Mouse (Mus musculus) left cerebral cortex, adult 2 months (tissue): ENCODE measurements around the gene Hephl1. TPM values are rescaled to one million over a fixed set of nuclear protein-coding genes. Genes with fewer than 3 reads are reported as not detected.

Experiments
- DNase-seq, 2 experiments: peaks; one replicate each; pipeline ENCODE4 v3.0.0; 2021 to 2022; ENCODE audit warnings: low spot score in 2 of 2, mixed read lengths in 1 of 2; ENCODE audit errors: extremely low spot score in 1 of 2
- H3K27ac ChIP-seq: fragments of 200-600 bp; 2 replicates; pipeline ENCODE4 v1.8.1; 2022
- H3K4me3 ChIP-seq: fragments of 200-600 bp; 2 replicates; pipeline ENCODE4 v1.8.1; 2022
- CTCF ChIP-seq: fragments of 200-600 bp; IDR thresholded peaks from 2 replicates; pipeline ENCODE4 v1.8.1; 2022; ENCODE audit warnings: antibody characterized with exemption, mild to moderate bottlenecking, moderate library complexity
- intact Hi-C: fragments of 180-260 bp; cut with DNase I; formaldehyde crosslinking; loops from one replicate; pipeline ENCODE4 v1.15.1; 2025
- long read RNA-seq, 2 experiments: library from polyadenylated mRNA; stranded (forward); transcript quantifications; one replicate each; pipeline ENCODE4 v2.0.0; 2021; ENCODE audit warnings: borderline mapping rate in 2 of 2
- total RNA-seq, 2 experiments: library from RNA; stranded (reverse); gene quantifications; 2 replicates each; pipeline ENCODE4 v1.2.3; 2021

Gene Hephl1
- not detected for total RNA-seq
- long read RNA-seq, experiment 1 = 0 reads
- long read RNA-seq, experiment 2 = 0 reads

- DNase-seq = no peak
- intact Hi-C loops = no loop called here
- H3K4me3 ChIP-seq = no peak within 1 kb of the TSS
- TF ChIP-seq CTCF = no peak
- no peak within 1 kb of the TSS for H3K27ac ChIP-seq
Measured at GRCm38 (mm10) chr9:15112008-15112407, at the start of gene Hephl1. Gene Hephl1, minus strand, starts transcription at chr9:15112108.

GRCm38 (mm10) chr9:15149246-15149926 lies 37.5 kb upstream of the Hephl1 start:
- no peak overlapping the region for H3K4me3 ChIP-seq
- no peak overlapping the region for H3K27ac ChIP-seq
- no peak for DNase-seq
- intact Hi-C loops = no loop called here
- TF ChIP-seq CTCF = no peak

GRCm38 (mm10) chr9:15140546-15140945 lies 28.6 kb upstream of the Hephl1 start:
- intact Hi-C loops = no loop called here
- no peak overlapping the region for H3K4me3 ChIP-seq
- no peak for DNase-seq
- no peak overlapping the region for H3K27ac ChIP-seq
- TF ChIP-seq CTCF = no peak

DNA sequence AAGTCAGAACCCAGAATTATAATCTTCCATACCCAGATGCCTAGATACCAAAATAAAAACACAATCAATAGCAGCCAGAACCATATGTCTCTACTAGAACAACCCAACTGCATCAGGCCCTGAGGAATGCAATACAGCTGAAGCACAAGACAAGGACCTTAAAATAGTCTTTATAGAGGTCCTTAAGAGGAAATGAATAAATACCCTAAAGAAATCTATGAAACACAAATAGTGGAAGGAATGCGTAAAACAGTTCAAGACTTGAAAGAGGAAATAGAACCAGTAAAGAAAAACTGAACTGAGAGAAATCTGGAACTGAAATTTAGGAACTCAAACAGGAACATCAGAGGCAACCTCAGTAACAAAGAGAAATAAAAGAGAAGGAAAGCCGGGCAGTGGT lies 14.0 kb upstream of the Hephl1 start:
- intact Hi-C loops = no loop called here
- Histone ChIP-seq H3K27ac (no peak overlapping the region), H3K4me3 (no peak overlapping the region)
- TF ChIP-seq CTCF = no peak
- DNase-seq = no peak

GRCm38 (mm10) chr9:15122431-15122830 lies 10.5 kb upstream of the Hephl1 start:
- no peak for TF ChIP-seq CTCF
- no peak overlapping the region for H3K27ac ChIP-seq
- no peak overlapping the region for H3K4me3 ChIP-seq
- DNase-seq = no peak
- intact Hi-C loops = no loop called here

DNA sequence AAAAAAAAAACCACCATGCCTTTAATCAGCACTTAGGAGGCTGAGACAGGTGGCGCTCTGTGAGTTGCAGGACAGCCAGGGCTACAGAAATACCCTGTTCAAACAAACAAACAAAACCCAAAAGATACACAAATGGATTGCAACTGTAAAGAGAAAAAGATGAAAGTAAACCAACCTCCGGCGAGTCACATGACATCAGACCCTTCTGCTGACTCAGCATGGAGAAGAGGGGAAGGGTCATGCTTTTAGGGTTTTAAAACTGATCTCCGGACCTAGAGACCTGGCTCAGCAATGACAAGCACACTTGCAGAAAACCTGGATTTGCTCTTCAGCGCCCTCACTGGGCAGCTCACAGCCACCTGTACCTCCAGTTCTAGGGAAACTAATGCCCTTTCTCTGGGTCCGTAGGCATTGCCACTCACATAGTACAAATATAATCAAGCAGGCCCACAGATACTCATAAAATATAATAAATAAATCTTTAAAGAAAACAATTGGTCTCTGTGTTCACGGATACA lies 9.0 kb upstream of the Hephl1 start:
- no peak overlapping the region for H3K27ac ChIP-seq
- intact Hi-C loops = no loop called here
- no peak overlapping the region for H3K4me3 ChIP-seq
- peak; percentile 34 for TF ChIP-seq CTCF
- no peak for DNase-seq

DNA sequence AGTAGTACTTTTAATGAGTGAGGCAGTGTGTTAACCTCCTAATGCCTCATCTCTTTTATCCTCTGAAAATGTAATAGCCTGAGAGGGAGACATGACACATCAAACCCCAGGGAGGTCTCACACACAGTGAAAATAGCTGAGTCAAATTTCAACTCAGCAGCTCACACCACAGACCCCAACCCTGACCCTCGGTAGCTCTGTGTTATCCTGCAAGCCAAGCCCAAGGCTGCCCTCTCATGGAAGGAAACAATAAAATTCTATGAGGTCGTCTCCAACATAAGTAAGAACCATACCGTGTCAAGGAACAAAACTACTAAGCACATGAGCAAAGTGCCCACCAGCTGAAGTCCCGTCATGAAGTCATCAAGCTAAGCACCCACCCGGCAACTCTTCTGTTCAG lies 8.3 kb upstream of the Hephl1 start:
- intact Hi-C loops = no loop called here
- TF ChIP-seq CTCF = no peak
- no peak overlapping the region for H3K4me3 ChIP-seq
- H3K27ac ChIP-seq = no peak overlapping the region
- no peak for DNase-seq

- H3K27ac ChIP-seq = no peak overlapping the region
- DNase-seq = no peak
- intact Hi-C loops = no loop called here
- no peak for TF ChIP-seq CTCF
- no peak overlapping the region for H3K4me3 ChIP-seq
Measured at GRCm38 (mm10) chr9:15119515-15119914, 7.6 kb upstream of the Hephl1 start.

DNA sequence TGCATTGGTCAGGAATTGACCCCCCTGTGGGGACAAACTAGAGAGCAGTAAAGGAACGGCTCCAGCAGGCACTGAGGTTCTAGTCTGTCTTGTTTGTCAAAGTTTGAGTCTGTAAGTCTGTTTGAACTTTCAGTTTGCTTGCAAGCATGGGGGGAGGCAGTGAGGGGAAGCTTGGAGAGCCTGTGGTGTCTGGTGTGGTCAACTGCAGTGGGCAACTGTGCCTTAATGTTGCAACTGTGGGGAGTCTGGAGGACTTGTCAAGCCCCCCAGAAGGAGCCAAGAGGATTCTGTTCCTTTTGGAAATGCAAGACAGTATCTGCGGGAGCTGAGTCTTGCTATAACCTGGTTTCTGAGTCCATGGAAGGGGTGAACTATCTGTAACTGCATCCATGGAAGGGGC lies 4.3 kb upstream of the Hephl1 start:
- no peak overlapping the region for H3K4me3 ChIP-seq
- intact Hi-C loops = no loop called here
- TF ChIP-seq CTCF = no peak
- H3K27ac ChIP-seq = no peak overlapping the region
- DNase-seq = no peak

DNA sequence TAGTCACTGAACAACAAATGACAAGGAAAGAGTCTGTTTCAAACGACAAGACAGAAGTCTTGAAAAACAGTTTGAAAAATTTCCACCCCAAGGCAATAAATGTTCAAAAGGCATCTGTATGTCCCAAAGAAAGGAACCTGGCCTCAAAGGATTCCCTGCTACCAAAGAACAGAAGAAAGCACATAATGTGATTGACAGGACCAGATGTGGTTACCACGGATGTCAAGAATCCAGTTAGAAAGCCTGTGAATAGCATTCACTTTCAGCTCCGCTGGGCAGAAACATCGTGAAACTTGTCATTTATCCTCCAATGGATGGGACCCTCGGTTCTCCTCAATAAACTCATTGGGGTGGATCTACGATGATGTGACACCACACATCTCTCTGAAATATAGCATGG lies 2.2 kb upstream of the Hephl1 start:
- intact Hi-C loops = no loop called here
- Histone ChIP-seq H3K27ac (no peak overlapping the region), H3K4me3 (no peak overlapping the region)
- no peak for TF ChIP-seq CTCF
- no peak for DNase-seq

DNA sequence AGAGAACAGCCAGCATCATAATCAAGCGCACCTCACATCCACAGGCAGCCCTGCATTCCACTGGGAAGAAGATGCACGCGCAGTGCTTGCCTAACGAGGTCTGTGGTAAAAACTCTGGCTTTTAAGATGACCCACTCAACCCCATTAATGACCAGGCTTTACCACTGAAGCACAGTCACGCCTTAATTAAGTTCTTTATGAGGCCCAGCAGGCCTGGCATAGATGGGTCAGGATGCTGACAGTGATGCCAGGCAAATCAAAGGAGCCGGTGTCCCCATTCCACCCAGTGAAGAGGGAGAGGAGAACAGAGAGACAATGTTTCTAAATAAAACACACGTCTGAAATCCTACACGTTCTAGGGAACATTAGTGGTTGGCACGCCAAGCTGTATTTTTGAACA lies 3.8 kb downstream of the Hephl1 start:
- no peak overlapping the region for H3K4me3 ChIP-seq
- H3K27ac ChIP-seq = no peak overlapping the region
- TF ChIP-seq CTCF = no peak
- intact Hi-C loops = no loop called here
- DNase-seq = no peak

DNA sequence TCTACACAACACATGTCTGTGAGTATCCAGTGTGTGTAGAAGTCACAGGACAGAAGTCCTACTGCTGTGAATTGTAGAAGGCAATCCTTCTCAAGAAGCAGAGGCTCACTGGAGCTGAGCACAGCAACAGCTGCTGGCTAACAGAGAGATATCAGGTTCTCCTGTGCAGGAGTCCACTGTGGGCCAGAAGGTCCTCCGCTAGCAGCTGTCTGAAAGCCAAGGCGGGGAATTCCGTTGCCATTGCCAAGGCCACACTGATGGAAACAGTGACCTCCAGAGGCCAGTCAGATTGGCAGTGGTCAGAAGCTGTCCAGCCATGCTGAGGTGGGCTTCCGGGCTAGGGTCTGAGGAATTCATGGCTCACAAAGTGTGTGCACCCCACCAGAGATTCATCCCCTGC lies 6.8 kb downstream of the Hephl1 start:
- H3K4me3 ChIP-seq = no peak overlapping the region
- intact Hi-C loops = no loop called here
- no peak overlapping the region for H3K27ac ChIP-seq
- TF ChIP-seq CTCF = no peak
- DNase-seq = no peak
